Mouse (Mus musculus): ENCODE data around the gene Dnah7a. TPM values are rescaled to one million over a fixed set of nuclear protein-coding genes. Genes with fewer than 3 reads are reported as not detected.
A peak's percentile ranks its signal among the peaks of the same experiment; 100 is the strongest.
"Not testable (repeated sequence)": the region's sequence is repeated elsewhere in the genome, so short reads cannot be mapped to it uniquely, and the experiment has no call there.

Gene Dnah7a
- 0.49 TPM in 1 of 2 replicates, not detected in the other for polyA plus RNA-seq (2011; ENCODE audit: insufficient read length, low read depth, missing spikeins)

GRCm38 (mm10) chr1:53706431-53707361 lies at the start of gene Dnah7a:
Gene Dnah7a, minus strand, starts transcription at chr1:53706784.
- no peak for TF ChIP-seq POLR2A (IDR thresholded peaks at IDR 0.05; ENCODE audit: low read depth, low read length)
- peak; percentile 26; the same call in 1 of the 2 replicates for TF ChIP-seq CTCF (IDR thresholded peaks at IDR 0.05; ENCODE audit: borderline replicate concordance, insufficient read depth, low read length)
- Histone ChIP-seq H3K4me3 (ENCODE audit: insufficient read depth, low read length) (peak within 1 kb of the TSS; percentile 21), H3K27ac (ENCODE audit: insufficient read depth, low read length) (no peak within 1 kb of the TSS), H3K4me1 (ENCODE audit: control insufficient read depth, insufficient read depth, low read length) (no peaks in the 10 kb centered on the region)

- not testable (repeated sequence) for H3K4me3 ChIP-seq (ENCODE audit: insufficient read depth, low read length); H3K27ac ChIP-seq (ENCODE audit: insufficient read depth, low read length); H3K4me1 ChIP-seq (ENCODE audit: control insufficient read depth, insufficient read depth, low read length)
Measured at GRCm38 (mm10) chr1:53753501-53753900, 46.9 kb upstream of the Dnah7a start.

GRCm38 (mm10) chr1:53751144-53751543 lies 44.6 kb upstream of the Dnah7a start:
- TF ChIP-seq CTCF (IDR thresholded peaks at IDR 0.05; ENCODE audit: borderline replicate concordance, insufficient read depth, low read length) (no peak), POLR2A (IDR thresholded peaks at IDR 0.05; ENCODE audit: low read depth, low read length) (no peak)
- H3K4me3 ChIP-seq (ENCODE audit: insufficient read depth, low read length), result no peak overlapping the region
- H3K4me1 ChIP-seq (ENCODE audit: control insufficient read depth, insufficient read depth, low read length), result no peaks in the 10 kb centered on the region
- H3K27ac ChIP-seq (ENCODE audit: insufficient read depth, low read length), result no peak overlapping the region

- H3K4me3 ChIP-seq (ENCODE audit: insufficient read depth, low read length); H3K4me1 ChIP-seq (ENCODE audit: control insufficient read depth, insufficient read depth, low read length); H3K27ac ChIP-seq (ENCODE audit: insufficient read depth, low read length): not testable (repeated sequence)
Measured at GRCm38 (mm10) chr1:53750697-53751096, 44.1 kb upstream of the Dnah7a start.

GRCm38 (mm10) chr1:53749881-53750385 lies 43.3 kb upstream of the Dnah7a start:
- not testable (repeated sequence) for H3K27ac ChIP-seq (ENCODE audit: insufficient read depth, low read length); H3K4me1 ChIP-seq (ENCODE audit: control insufficient read depth, insufficient read depth, low read length); H3K4me3 ChIP-seq (ENCODE audit: insufficient read depth, low read length)

GRCm38 (mm10) chr1:53748571-53748970 lies 42.0 kb upstream of the Dnah7a start:
- no peak overlapping the region for H3K27ac ChIP-seq (ENCODE audit: insufficient read depth, low read length)
- H3K4me3 ChIP-seq (ENCODE audit: insufficient read depth, low read length), result no peak overlapping the region
- TF ChIP-seq POLR2A (IDR thresholded peaks at IDR 0.05; ENCODE audit: low read depth, low read length) (no peak), CTCF (IDR thresholded peaks at IDR 0.05; ENCODE audit: borderline replicate concordance, insufficient read depth, low read length) (no peak)
- no peaks in the 10 kb centered on the region for H3K4me1 ChIP-seq (ENCODE audit: control insufficient read depth, insufficient read depth, low read length)

- TF ChIP-seq POLR2A (IDR thresholded peaks at IDR 0.05; ENCODE audit: low read depth, low read length) (no peak), CTCF (IDR thresholded peaks at IDR 0.05; ENCODE audit: borderline replicate concordance, insufficient read depth, low read length) (no peak)
- no peaks in the 10 kb centered on the region for H3K4me1 ChIP-seq (ENCODE audit: control insufficient read depth, insufficient read depth, low read length)
- H3K4me3 ChIP-seq (ENCODE audit: insufficient read depth, low read length), result no peak overlapping the region
- no peak overlapping the region for H3K27ac ChIP-seq (ENCODE audit: insufficient read depth, low read length)
Measured at GRCm38 (mm10) chr1:53746001-53746400, 39.4 kb upstream of the Dnah7a start.

GRCm38 (mm10) chr1:53741742-53742458 lies 35.3 kb upstream of the Dnah7a start:
- no peaks in the 10 kb centered on the region for H3K4me1 ChIP-seq (ENCODE audit: control insufficient read depth, insufficient read depth, low read length)
- no peak overlapping the region for H3K4me3 ChIP-seq (ENCODE audit: insufficient read depth, low read length)
- no peak overlapping the region for H3K27ac ChIP-seq (ENCODE audit: insufficient read depth, low read length)
- TF ChIP-seq CTCF (IDR thresholded peaks at IDR 0.05; ENCODE audit: borderline replicate concordance, insufficient read depth, low read length) (no peak), POLR2A (IDR thresholded peaks at IDR 0.05; ENCODE audit: low read depth, low read length) (no peak)

- TF ChIP-seq POLR2A (IDR thresholded peaks at IDR 0.05; ENCODE audit: low read depth, low read length), result no peak
- no peak for TF ChIP-seq CTCF (IDR thresholded peaks at IDR 0.05; ENCODE audit: borderline replicate concordance, insufficient read depth, low read length)
- no peak overlapping the region for H3K27ac ChIP-seq (ENCODE audit: insufficient read depth, low read length)
- H3K4me3 ChIP-seq (ENCODE audit: insufficient read depth, low read length), result no peak overlapping the region
- H3K4me1 ChIP-seq (ENCODE audit: control insufficient read depth, insufficient read depth, low read length), result no peaks in the 10 kb centered on the region
Measured at GRCm38 (mm10) chr1:53740777-53741336, 34.3 kb upstream of the Dnah7a start.

GRCm38 (mm10) chr1:53740077-53740776 lies 33.6 kb upstream of the Dnah7a start:
- not testable (repeated sequence) for H3K4me3 ChIP-seq (ENCODE audit: insufficient read depth, low read length); H3K27ac ChIP-seq (ENCODE audit: insufficient read depth, low read length); H3K4me1 ChIP-seq (ENCODE audit: control insufficient read depth, insufficient read depth, low read length)
